Mouse (Mus musculus) forebrain, embryonic 14.5 days (tissue): ENCODE measurements around the gene Kl. TPM values are rescaled to one million over a fixed set of nuclear protein-coding genes. Genes with fewer than 3 reads are reported as not detected.

Source experiments
- ATAC-seq: fragments of 200-750 bp; cut with Nextera tagmentation; 2 replicates; pipeline ENCODE4 v1.8.0; 2017; ENCODE audit warnings: mild to moderate bottlenecking, moderate library complexity
- DNase-seq: peaks from one replicate; pipeline ENCODE4 v3.0.0-alpha.2; 2015; ENCODE audit warnings: low spot score
- H3K27ac ChIP-seq: fragments of 300-500 bp; sonication (generic); 2 replicates; pipeline ENCODE4 v1.5.1; 2014; ENCODE audit warnings: low read depth, mild to moderate bottlenecking, control low read depth, low read length, moderate library complexity
- H3K27me3 ChIP-seq: fragments of 300-500 bp; sonication (generic); replicated peaks from 2 replicates; pipeline ENCODE4 v1.6.1; 2014; ENCODE audit warnings: low read length, control low read depth, mixed read lengths; ENCODE audit not compliant: control insufficient read depth, insufficient read depth
- H3K36me3 ChIP-seq: fragments of 300-500 bp; sonication (generic); 2 replicates; pipeline ENCODE4 v1.6.1; 2014; ENCODE audit warnings: low read length, control low read depth; ENCODE audit not compliant: control insufficient read depth, insufficient read depth
- H3K4me1 ChIP-seq: fragments of 300-500 bp; sonication (generic); 2 replicates; pipeline ENCODE4 v1.6.1; 2014; ENCODE audit warnings: antibody characterized with exemption, low read length, control low read depth; ENCODE audit not compliant: control insufficient read depth, insufficient read depth
- H3K4me2 ChIP-seq: fragments of 300-500 bp; sonication (generic); 2 replicates; pipeline ENCODE4 v1.6.1; 2014; ENCODE audit warnings: mild to moderate bottlenecking, control low read depth, low read length
- H3K4me3 ChIP-seq: fragments of 300-500 bp; sonication (generic); 2 replicates; pipeline ENCODE4 v1.5.1; 2014; ENCODE audit warnings: low read depth, low read length, control low read depth
- H3K9ac ChIP-seq: fragments of 300-500 bp; sonication (generic); 2 replicates; pipeline ENCODE4 v1.6.1; 2014; ENCODE audit warnings: mild to moderate bottlenecking, low read length, control low read depth, moderate library complexity
- H3K9me3 ChIP-seq: fragments of 300-500 bp; sonication (generic); replicated peaks from 2 replicates; pipeline ENCODE4 v1.6.1; 2016; ENCODE audit warnings: low read length, control low read depth, mixed read lengths; ENCODE audit not compliant: control insufficient read depth
- WGBS: fragments of 180-500 bp; shearing (Covaris S2); extraction: QIAGEN DNeasy Blood & Tissue Kit; methylation state at CpG from one replicate; pipeline ENCODE4 v1.1.7; 2014; 5-methylcytosine and 5-hydroxymethylcytosine counted together
- polyA plus RNA-seq: library from polyadenylated mRNA; unstranded; fragments of >200 nt; fragmentation: Nextera tagmentation; extraction: Ambion mirVana; gene quantifications from 2 replicates; pipeline ENCODE4 v1.2.1, GENCODE M21; 2014

The Kl gene
- polyA plus RNA-seq: 0.20 and 0.41 TPM in 2 replicates

- Histone ChIP-seq H3K27me3 (peaks cover 19% of the 10 kb centered on the region), H3K9me3 (no peaks in the 10 kb centered on the region), H3K36me3 (no peaks in the 10 kb centered on the region), H3K27ac (no peak within 1 kb of the TSS), H3K4me2 (peak within 1 kb of the TSS; percentile 70), H3K9ac (peak within 1 kb of the TSS; percentile 59), H3K4me3 (peak within 1 kb of the TSS; percentile 44), H3K4me1 (no peaks in the 10 kb centered on the region)
- WGBS: under 1% methylated on average over 19 of the region's 22 CpGs
- DNase-seq (no peak), ATAC-seq (no peak; the same call in 1 of the 2 replicates)
Measured at GRCm38 (mm10) chr5:150952328-150952668, at the start of gene Kl. Gene Kl (plus strand): TSS chr5:150952607.

- peak; percentile 98 for ATAC-seq
- WGBS: 7% methylated on average over 9 of the region's 9 CpGs
- peak overlapping the region; percentile 35; the same call in 1 of the 2 replicates for H3K9ac ChIP-seq
- peak overlapping the region; percentile 8; the same call in 1 of the 2 replicates for H3K4me3 ChIP-seq
- peak overlapping the region; percentile 93 for H3K27ac ChIP-seq
- no peaks in the 10 kb centered on the region for H3K27me3 ChIP-seq
- DNase-seq: peak; percentile 96
- H3K9me3 ChIP-seq: 0 out of 2 replicates have a peak, but pooled peaks cover 3% of the 10 kb centered on the region
- no peaks in the 10 kb centered on the region for H3K36me3 ChIP-seq
- peak overlapping the region; percentile 43 for H3K4me2 ChIP-seq
- H3K4me1 ChIP-seq: peaks cover 14% of the 10 kb centered on the region
Measured at GRCm38 (mm10) chr5:150906053-150907040, 46.1 kb upstream of the Kl start.

GRCm38 (mm10) chr5:150912156-150912555 is 40.3 kb upstream of the Kl start:
- no peak overlapping the region for H3K4me3 ChIP-seq
- DNase-seq (no peak), ATAC-seq (no peak)
- no peak overlapping the region for H3K4me2 ChIP-seq
- no peaks in the 10 kb centered on the region for H3K27me3 ChIP-seq
- 0 out of 2 replicates have a peak, but pooled peaks cover 3% of the 10 kb centered on the region for H3K9me3 ChIP-seq
- no peak overlapping the region for H3K9ac ChIP-seq
- H3K27ac ChIP-seq: no peak overlapping the region
- no peaks in the 10 kb centered on the region for H3K4me1 ChIP-seq
- 56% methylated on average over 2 of the region's 2 CpGs for WGBS
- H3K36me3 ChIP-seq: no peaks in the 10 kb centered on the region

- Histone ChIP-seq H3K27me3 (no peaks in the 10 kb centered on the region), H3K4me2 (no peak overlapping the region), H3K9ac (no peak overlapping the region), H3K27ac (no peak overlapping the region), H3K36me3 (no peaks in the 10 kb centered on the region), H3K4me1 (no peaks in the 10 kb centered on the region), H3K9me3 (0 out of 2 replicates have a peak, but pooled peaks cover 3% of the 10 kb centered on the region), H3K4me3 (no peak overlapping the region)
- ATAC-seq: no peak
- DNase-seq: no peak
- WGBS: 60% methylated on average over 5 of the region's 5 CpGs
Measured at GRCm38 (mm10) chr5:150912656-150913055, 39.8 kb upstream of the Kl start.

DNA sequence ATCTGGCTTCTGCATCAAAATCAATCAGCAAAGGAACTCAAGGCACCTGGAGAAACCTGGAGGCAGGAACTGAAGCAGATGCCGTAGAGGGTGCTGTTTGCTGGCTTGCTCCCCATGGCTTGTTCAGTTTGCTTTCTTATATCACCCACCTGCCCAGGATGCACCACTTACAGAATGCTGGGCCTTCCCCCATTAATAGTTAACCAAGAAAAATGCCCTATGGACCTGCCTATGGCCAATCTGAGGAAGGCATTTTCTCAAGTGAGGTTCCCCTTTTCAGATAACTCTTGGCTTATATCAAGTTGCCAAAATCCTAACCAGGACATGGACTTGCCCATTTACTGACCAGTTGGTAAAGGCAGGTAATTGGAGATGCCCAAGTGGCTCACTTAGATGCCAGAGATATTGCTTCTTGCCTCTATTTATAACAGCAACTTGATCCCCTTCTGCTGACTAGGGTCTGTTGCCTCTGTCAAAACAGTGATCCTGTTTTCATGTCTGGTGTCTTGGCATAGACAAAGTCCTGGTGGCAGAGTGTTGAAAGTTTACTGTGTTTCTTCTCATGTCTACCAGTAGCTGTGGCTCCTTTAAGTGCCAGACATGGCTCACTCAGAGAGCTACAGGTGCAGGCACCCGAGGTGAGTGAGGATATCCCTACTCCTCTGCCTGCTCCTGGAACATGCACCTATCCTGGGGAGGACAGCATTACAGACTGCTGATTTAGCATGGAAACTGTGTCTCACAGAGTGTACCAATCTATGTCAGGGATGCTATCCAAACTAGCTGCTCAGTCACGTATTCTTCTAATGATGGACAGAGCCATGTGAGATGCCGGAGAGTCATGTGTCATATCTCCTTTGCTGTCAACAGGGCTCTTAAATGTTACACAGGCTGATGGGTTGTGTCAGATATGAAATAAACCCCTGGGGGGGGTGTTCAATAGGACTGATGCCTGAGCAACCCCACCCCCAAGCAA is 37.0 kb upstream of the Kl start:
- Histone ChIP-seq H3K9ac (no peak overlapping the region), H3K27ac (no peak overlapping the region), H3K36me3 (no peaks in the 10 kb centered on the region), H3K4me2 (no peak overlapping the region), H3K27me3 (no peaks in the 10 kb centered on the region), H3K9me3 (no peaks in the 10 kb centered on the region), H3K4me1 (no peaks in the 10 kb centered on the region), H3K4me3 (no peak overlapping the region)
- WGBS: 90% methylated on average over 4 of the region's 4 CpGs
- no peak for DNase-seq
- no peak for ATAC-seq

- no peak for DNase-seq
- ATAC-seq: no peak
- Histone ChIP-seq H3K27me3 (no peaks in the 10 kb centered on the region), H3K4me1 (no peaks in the 10 kb centered on the region), H3K27ac (no peak overlapping the region), H3K9ac (no peak overlapping the region), H3K36me3 (no peaks in the 10 kb centered on the region), H3K4me3 (no peak overlapping the region), H3K4me2 (no peak overlapping the region), H3K9me3 (no peaks in the 10 kb centered on the region)
- 74% methylated on average over 21 of the region's 21 CpGs for WGBS
Measured at GRCm38 (mm10) chr5:150917131-150917858, 35.1 kb upstream of the Kl start.

DNA sequence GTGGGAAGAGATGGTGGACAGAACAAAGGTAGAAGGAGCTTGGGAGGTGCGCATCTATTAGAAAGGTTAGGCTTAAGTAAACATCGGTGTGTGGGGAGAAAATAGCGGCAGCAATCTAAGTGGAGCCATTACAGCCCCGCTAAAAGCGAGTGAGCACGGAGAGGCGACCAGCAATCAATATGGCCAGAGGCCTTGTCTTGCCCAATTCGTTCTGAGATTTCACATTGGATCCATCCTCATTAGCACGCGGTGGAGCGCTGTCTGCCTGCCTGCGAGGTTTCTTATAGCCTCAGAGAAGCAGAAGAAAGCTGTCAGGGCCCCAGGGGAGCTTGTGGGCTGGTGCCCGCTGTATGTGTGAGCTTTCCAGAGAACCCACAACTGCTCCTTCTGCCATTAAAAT is 33.8 kb upstream of the Kl start:
- H3K4me1 ChIP-seq: no peaks in the 10 kb centered on the region
- H3K9ac ChIP-seq: no peak overlapping the region
- H3K27ac ChIP-seq: no peak overlapping the region
- no peak overlapping the region for H3K4me2 ChIP-seq
- no peaks in the 10 kb centered on the region for H3K36me3 ChIP-seq
- ATAC-seq (no peak), DNase-seq (peak; percentile 18)
- H3K9me3 ChIP-seq: no peaks in the 10 kb centered on the region
- H3K27me3 ChIP-seq: no peaks in the 10 kb centered on the region
- WGBS: 84% methylated on average over 13 of the region's 13 CpGs
- no peak overlapping the region for H3K4me3 ChIP-seq

DNA sequence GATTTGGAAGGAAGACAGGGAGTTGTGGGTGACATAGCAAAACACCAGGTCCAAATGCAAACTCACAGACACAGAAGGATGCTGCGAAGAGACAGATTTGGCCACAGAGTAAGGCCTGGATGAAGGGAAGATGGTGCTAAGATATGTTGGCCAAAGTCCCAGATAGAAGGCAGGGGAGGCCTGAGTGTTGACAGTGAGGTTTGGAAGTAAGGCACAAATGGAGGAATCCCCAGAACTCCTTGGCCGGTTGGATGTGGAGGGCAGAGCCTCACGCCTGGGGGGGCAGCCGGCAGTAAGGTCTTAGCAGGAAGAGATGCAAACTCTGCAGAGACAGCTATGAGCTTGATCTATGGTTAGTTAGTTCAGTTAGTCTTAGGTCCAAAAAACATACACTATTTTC is 33.1 kb upstream of the Kl start:
- no peaks in the 10 kb centered on the region for H3K4me1 ChIP-seq
- 83% methylated on average over 4 of the region's 4 CpGs for WGBS
- no peak overlapping the region for H3K4me3 ChIP-seq
- H3K9me3 ChIP-seq: no peaks in the 10 kb centered on the region
- DNase-seq (no peak), ATAC-seq (no peak)
- no peak overlapping the region for H3K4me2 ChIP-seq
- no peaks in the 10 kb centered on the region for H3K27me3 ChIP-seq
- H3K36me3 ChIP-seq: no peaks in the 10 kb centered on the region
- no peak overlapping the region for H3K9ac ChIP-seq
- no peak overlapping the region for H3K27ac ChIP-seq
